Mouse (Mus musculus) gastrocnemius, postnatal 36 days (tissue): ENCODE results near the gene Arid2. TPM values are rescaled to one million over a fixed set of nuclear protein-coding genes. Genes with fewer than 3 reads are reported as not detected.
A peak's percentile ranks its signal among the peaks of the same experiment; 100 is the strongest.
"Not testable (repeated sequence)": the region's sequence is repeated elsewhere in the genome, so short reads cannot be mapped to it uniquely, and the experiment has no call there.

Experiments
- DNase-seq, 2 experiments: peaks; one replicate each; pipeline ENCODE4 v3.0.0; 2022
- intact Hi-C: fragments of 180-260 bp; cut with DNase I; formaldehyde crosslinking; loops from one replicate; pipeline ENCODE4 v1.15.1; 2025
- total RNA-seq, 2 experiments: library from RNA; stranded (reverse); gene quantifications; 2 replicates each; pipeline ENCODE4 v1.2.3; 2021

The Arid2 gene
- total RNA-seq, 2 experiments from 2014 or later = 11.0 to 13.1 TPM

DNA sequence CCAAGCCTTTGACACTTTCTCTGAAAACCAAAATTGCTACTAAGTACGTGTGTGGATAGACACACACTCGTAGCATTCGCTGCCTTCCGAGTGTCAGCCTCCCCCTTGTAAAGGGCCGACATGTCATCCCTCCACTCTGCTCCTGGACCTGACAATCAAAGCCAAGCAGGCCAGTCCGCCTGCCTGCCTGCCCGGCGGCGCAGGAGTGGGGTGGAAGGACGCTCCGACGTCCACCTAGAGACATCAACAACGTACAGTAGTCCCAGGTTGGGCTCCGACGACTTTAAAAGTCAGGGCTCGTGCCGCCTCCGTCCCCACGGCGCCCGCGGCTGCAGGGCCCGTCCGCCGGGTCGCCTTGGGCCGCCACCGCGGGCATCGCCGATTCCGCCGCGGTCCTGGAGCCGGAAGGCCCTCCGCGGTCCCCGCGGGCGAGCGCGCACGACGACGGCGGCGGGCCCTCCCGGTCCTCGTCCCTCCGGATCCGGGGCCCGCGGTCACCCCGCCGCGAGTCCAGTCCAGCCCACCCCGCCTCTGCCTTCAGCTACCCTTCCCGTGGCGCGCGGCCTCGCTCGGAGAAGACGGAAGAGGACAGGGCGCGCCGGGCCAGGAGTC lies 2.5 kb upstream of the Arid2 start:
- DNase-seq = peak; percentile 20 to 62
- intact Hi-C loops = loop anchor here (5.0 to 10.0 kb wide), 3 partner anchors 177 to 520 kb away; partner anchors contain the start of gene Scaf11

DNA sequence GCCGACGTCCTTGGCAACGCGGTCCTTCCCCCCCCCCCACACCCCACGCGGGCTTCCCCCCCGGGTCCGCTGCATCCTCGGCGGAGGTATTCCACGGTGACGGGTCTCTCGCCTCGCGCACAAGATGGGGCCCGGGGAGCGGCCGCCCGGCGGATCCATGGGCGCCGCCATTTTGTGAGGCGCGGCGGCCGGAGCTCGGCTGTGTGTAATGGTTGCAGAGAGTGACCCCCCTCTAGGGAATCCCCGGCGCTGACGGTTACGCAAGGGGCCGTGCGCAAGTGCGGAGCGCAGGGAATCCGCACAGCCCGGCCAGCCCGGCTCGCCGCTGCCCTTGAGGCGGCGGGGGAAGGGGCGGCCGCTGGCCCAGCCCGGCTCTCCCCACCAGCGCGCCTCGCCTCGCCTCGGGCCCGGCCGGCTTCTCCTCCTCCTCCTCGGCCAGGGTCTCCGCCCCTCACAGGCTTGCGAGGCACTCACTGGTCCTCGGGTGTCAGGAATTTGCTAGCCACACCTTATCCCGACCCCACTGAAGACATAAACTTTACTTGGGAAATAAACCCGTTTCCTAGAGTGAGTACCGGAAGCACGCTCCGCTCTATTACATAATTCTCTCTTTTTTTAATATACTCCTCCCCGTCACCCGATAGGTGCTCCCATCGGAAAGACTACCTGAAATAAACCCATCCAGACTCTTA lies 1.8 kb upstream of the Arid2 start:
- intact Hi-C loops = loop anchor here (5.0 to 10.0 kb wide), 2 partner anchors 177 to 521 kb away; partner anchors contain the start of gene Scaf11
- peak; percentile 88 to 89 for DNase-seq

GRCm38 (mm10) chr15:96286015-96286934 lies 1.0 kb upstream of the Arid2 start:
- DNase-seq = peak; percentile 92 to 93
- intact Hi-C loops = loop anchor here (5.0 to 10.0 kb wide), 2 partner anchors 176 to 521 kb away; partner anchors contain the start of gene Scaf11

DNA sequence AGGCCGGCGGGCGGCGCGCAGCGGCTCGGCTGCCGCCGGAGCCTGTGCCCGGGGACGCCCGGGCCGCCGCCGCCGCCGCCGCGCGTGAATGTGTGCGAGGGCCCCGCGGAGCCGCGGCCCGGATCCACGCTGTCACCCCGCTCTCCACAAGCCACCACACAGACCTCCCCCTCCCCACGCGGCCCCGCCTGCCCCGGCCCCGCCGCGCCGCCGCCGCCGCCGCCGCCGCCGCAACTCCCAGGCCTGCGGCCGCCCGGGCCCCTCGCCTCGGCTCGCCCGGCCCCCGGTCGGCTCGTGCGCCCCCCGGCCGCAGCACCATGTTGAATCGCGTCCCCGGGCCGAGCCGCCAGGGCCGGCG lies 404 bp upstream of the Arid2 start:
- DNase-seq = no peak
- intact Hi-C loops = loop anchor here (5.0 to 10.0 kb wide), 2 partner anchors 175 to 522 kb away; partner anchors contain the start of gene Scaf11

DNA sequence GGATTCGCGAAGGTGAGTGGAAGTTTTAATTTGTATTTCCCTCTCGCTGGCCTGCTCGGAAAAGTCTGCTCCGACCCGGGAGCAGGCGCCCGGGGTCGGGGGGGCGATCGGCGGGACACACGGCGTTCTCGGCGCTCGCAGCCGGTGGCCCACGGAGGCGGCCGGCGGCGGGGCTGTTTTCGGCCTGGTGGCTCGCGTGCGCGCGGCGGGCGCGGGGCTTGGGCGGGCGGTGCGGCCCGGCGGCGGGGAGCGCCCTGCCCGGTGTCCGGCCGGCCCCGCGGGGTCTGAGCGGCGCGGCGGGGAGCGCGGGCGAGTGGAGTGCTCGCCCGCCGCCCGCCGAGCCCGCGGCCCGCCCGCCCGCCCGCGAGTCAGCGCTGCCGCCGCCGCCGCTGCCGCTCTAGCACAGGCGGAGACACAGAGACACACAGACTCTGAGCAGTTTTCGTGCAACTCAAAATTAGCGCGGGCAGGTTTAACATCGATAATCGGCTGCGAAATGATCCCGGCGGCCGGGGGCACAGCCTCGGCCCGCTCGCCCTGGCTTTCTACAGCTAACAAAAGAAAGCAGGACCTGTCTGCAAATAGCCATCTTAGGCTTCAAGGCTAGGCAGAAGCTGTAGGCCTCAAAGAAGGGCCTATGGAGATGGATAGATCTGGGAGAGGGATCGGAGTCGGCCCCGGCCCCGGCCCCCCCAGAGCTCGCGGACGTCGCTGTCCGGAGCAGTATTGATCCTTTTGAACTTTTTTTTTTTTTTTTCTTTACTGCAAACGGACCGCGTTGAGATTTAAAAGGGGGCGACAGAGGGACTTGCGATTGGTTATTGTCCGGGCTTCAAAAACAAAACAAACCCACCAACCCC lies 888 bp downstream of the Arid2 start:
- peak; percentile 23 to 60 for DNase-seq
- intact Hi-C loops = loop anchor here (5.0 to 10.0 kb wide), 2 partner anchors 174 to 523 kb away; partner anchors contain the start of gene Scaf11

GRCm38 (mm10) chr15:96288836-96289390 lies 1.6 kb downstream of the Arid2 start:
- no peak for DNase-seq
- intact Hi-C loops = loop anchor here (5.0 to 10.0 kb wide), 2 partner anchors 173 to 524 kb away; partner anchors contain the start of gene Scaf11

DNA sequence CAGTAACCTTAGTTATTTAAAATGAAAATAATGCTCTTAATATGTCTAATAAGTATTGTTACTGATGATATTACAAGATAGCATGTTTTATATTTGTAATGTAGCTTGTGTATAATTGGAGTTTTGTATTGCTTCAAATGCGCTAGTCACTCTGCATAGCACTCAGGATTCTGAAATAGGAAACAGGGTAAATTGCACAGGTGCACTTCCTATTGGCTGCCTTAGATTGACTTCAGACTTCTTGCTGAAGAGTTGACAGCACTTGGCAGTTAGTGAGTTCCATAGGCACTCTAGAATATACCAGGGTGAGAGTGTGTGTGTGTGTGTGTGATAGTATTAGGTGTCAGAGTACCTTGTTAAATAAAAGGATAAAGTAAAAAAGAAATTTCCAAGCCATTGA lies 2.7 kb downstream of the Arid2 start:
- intact Hi-C loops = no loop called here

GRCm38 (mm10) chr15:96293444-96293843 lies 6.1 kb downstream of the Arid2 start:
- DNase-seq = no peak
- intact Hi-C loops = no loop called here

More for the DNA sequence above, 2.7 kb downstream of the Arid2 start:
- no peak for DNase-seq

- intact Hi-C loops = no loop called here
- no peak for DNase-seq
Observed at GRCm38 (mm10) chr15:96297078-96297590, 9.8 kb downstream of the Arid2 start.

- no peak for DNase-seq
- intact Hi-C loops = no loop called here
Observed at GRCm38 (mm10) chr15:96297623-96298188, 10.4 kb downstream of the Arid2 start.

GRCm38 (mm10) chr15:96309310-96309709 lies 22.0 kb downstream of the Arid2 start:
- DNase-seq = no peak
- intact Hi-C loops = no loop called here

- intact Hi-C loops = no loop called here
- DNase-seq = no peak
Observed at GRCm38 (mm10) chr15:96312902-96313301, 25.6 kb downstream of the Arid2 start.

- no peak for DNase-seq
- intact Hi-C loops = no loop called here
Observed at GRCm38 (mm10) chr15:96315664-96316063, 28.3 kb downstream of the Arid2 start.

DNA sequence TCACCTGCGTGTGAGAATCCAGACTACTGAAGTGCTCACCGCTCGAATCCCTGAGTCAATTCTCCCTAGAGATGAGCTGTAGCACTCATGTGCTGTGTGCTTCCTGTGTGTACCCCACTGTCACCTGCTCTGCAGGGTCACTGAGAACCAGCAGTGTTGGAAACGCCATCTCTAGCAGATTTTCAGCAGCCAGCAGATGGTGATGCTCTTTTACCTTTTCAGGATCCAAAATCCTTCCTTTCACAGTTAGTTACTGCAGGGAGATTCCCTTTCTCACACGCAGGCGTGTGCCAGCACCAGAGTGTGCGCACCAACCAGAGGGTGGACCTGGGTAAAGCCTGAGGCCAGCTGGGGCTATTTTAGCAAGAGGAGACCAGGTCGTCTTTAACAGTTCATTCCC lies 32.0 kb downstream of the Arid2 start:
- DNase-seq = no peak
- intact Hi-C loops = no loop called here

DNA sequence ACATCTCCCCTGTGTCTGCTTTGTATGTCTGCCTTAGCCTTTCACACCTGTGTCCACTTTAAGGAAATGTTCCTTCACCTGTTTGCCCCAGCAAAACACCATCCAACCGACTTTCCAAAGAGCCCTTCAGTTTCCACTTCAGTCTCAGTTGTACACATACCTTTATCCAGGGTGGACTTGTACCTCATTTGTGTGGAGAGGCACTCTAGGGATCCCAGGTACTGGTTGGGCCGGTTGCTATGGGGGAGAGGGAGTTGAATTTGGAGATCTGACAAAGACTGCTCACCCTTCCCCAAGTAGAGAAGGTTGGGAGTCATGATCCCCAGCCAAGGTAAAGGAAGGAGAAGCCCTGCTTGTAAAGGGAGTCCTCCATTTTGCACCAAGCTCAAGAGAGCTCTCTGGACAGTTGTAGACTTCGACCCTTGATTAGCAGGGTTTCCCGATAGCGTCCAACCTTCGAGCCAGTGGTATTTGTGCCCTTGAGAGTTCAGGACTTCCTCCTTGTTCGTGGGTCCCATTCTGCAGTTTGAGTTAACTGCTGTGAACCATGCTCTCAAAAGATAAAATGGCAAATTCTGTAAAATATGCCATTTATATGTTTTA lies 38.5 kb downstream of the Arid2 start:
- DNase-seq = no peak
- intact Hi-C loops = no loop called here

DNA sequence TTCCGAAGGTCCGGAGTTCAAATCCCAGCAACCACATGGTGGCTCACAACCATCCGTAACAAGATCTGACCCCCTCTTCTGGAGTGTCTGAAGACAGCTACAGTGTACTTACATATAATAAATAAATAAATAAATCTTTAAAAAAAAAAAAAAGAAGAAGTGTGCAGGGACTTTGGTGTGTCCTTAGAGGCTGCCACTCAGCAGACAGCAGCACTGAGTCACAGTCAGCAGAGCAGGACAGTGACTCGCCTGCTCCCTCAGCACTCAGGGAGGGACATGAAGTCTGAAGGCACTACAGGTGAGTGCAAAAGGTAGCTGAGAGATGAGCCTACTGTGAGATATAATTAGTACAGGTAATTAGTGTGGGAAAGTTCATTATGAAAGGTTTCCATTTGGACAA lies 41.4 kb downstream of the Arid2 start:
- intact Hi-C loops, DNase-seq: not testable (repeated sequence)

DNA sequence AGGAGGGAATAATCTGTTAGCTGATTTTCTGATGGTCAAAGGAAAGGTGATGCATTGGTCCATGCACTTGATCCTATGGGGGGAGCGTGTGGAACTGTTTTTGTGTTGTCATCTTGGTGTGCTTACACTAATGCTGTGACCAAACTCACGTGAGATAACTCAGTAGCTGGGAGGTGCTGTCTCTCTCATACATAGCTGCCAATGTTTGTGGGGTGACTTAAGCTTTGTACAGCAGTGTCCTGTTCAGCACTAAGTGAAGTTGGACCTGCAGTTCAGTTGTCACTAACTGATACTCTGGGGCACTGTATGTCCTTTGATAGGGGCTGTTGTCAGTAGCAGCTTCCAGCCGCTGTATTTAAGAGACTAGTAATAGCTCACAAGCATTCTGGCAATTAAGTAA lies 43.2 kb downstream of the Arid2 start:
- intact Hi-C loops = no loop called here
- DNase-seq = no peak

DNA sequence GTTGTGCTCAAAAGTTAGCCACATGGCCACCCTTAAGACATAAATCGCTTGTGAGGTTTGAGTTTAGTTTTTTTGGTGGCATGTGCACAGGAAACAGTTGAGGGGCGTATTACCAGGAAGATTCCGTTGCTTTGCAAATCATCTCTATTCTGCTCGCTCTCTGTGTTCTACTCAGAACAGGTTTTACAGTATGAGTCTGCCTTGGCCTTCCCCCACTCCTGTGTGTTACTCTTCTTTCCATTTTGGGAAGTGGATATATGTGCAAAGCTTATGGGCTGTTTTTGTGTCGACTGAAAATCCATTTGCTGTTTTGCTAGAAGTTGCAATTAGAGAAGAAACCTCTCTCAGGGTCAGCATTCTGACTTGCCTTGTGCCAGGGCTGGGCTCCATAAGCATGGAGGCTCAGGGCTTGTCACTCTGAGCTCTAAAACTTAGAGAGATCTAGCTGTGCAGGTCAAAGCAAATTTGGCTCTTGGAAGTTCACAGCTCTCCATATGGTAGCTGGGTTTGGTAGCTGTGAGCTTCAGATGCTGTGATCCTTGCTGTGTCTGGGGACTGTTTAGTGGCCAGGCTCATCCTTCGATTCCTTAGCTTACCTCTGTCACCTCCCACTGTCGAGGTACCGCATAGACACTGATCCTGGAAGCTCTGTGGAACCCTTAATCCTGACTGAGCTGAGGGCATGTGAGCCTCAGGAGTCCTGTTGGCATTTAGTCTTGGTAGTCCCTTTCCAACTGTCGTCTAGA lies 45.3 kb downstream of the Arid2 start:
- intact Hi-C loops = no loop called here
- DNase-seq = no peak
